Mouse (Mus musculus) intestine, postnatal 0 days (tissue): ENCODE measurements around the gene Gm5447. TPM values are rescaled to one million over a fixed set of nuclear protein-coding genes. Genes with fewer than 3 reads are reported as not detected.

ENCODE experiments used
- ATAC-seq: fragments of 200-750 bp; cut with Nextera tagmentation; 2 replicates; pipeline ENCODE4 v1.8.0; 2017; ENCODE audit warnings: mild to moderate bottlenecking, moderate TSS enrichment, moderate library complexity
- H3K27ac ChIP-seq: fragments of 300-500 bp; sonication (generic); 2 replicates; pipeline ENCODE4 v1.5.1; 2014; ENCODE audit warnings: mild to moderate bottlenecking, low read depth, low read length, moderate library complexity
- H3K27me3 ChIP-seq: fragments of 300-500 bp; sonication (generic); replicated peaks from 2 replicates; pipeline ENCODE4 v1.6.1; 2014; ENCODE audit warnings: low read length, mixed read lengths; ENCODE audit not compliant: control insufficient read depth, insufficient read depth
- H3K36me3 ChIP-seq: fragments of 300-500 bp; sonication (generic); 2 replicates; pipeline ENCODE4 v1.6.1; 2014; ENCODE audit warnings: mild to moderate bottlenecking, moderate library complexity; ENCODE audit not compliant: control insufficient read depth, insufficient read depth
- H3K4me1 ChIP-seq: fragments of 300-500 bp; sonication (generic); replicated peaks from 2 replicates; pipeline ENCODE4 v1.6.1; 2014; ENCODE audit warnings: antibody characterized with exemption, low read length, mixed read lengths; ENCODE audit not compliant: control insufficient read depth, insufficient read depth
- H3K4me2 ChIP-seq: fragments of 300-500 bp; sonication (generic); replicated peaks from 2 replicates; pipeline ENCODE4 v1.6.1; 2014; ENCODE audit warnings: low read depth, mild to moderate bottlenecking, moderate library complexity
- H3K4me3 ChIP-seq: fragments of 300-500 bp; sonication (generic); 2 replicates; pipeline ENCODE4 v1.5.1; 2014; ENCODE audit warnings: low read depth, low read length
- H3K9ac ChIP-seq: fragments of 300-500 bp; sonication (generic); 2 replicates; pipeline ENCODE4 v1.6.1; 2014; ENCODE audit warnings: mild to moderate bottlenecking, low read depth, low read length
- H3K9me3 ChIP-seq: fragments of 300-500 bp; sonication (generic); 2 replicates; pipeline ENCODE4 v1.6.1; 2016; ENCODE audit warnings: mixed run types; ENCODE audit not compliant: control insufficient read depth
- CTCF ChIP-seq: sonication (generic); IDR thresholded peaks from 2 replicates; pipeline ENCODE4 v1.5.1; 2016; ENCODE audit warnings: low read depth, mild to moderate bottlenecking, control low read depth, antibody characterized with exemption, moderate library complexity
- WGBS: fragments of 180-500 bp; shearing (Covaris S2); extraction: QIAGEN DNeasy Blood & Tissue Kit; methylation state at CpG from one replicate; pipeline ENCODE4 v1.1.7; 2014; 5-methylcytosine and 5-hydroxymethylcytosine counted together
- polyA plus RNA-seq: library from polyadenylated mRNA; unstranded; fragments of >200 nt; fragmentation: Nextera tagmentation; extraction: Ambion mirVana; gene quantifications from 2 replicates; pipeline ENCODE4 v1.2.1, GENCODE M21; 2015

The Gm5447 gene
- polyA plus RNA-seq, 1 experiment from 2014 or later, result not detected

DNA sequence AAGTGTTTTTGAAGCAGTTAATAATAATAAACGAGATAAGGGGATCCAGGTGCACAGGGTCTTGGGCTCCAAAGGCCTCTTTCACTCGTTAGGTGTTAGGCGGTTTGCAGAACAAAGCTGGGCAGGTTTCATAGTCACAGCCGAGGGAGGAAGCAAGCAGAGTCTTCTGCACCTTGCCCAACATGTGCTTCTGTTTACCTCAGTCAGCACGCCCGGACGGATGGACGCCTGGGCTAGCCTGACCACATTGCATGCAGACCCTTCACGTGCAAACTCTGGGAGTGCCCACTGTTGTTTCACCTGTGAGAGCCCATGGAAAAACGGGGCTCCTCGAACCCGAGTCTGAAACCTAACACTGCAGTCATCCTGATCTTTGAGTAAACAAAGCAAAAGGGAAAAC, 30.5 kb downstream of the Gm5447 start:
- TF ChIP-seq CTCF, result no peak
- no peaks in the 10 kb centered on the region for H3K36me3 ChIP-seq
- no peak for ATAC-seq
- no peaks in the 10 kb centered on the region for H3K4me1 ChIP-seq
- no peak overlapping the region for H3K9ac ChIP-seq
- no peaks in the 10 kb centered on the region for H3K27me3 ChIP-seq
- peak overlapping the region; percentile 59 for H3K4me2 ChIP-seq
- peak overlapping the region; percentile 27 for H3K4me3 ChIP-seq
- H3K27ac ChIP-seq, result no peak overlapping the region
- H3K9me3 ChIP-seq, result no peaks in the 10 kb centered on the region
- 31% methylated on average over 12 of the region's 12 CpGs for WGBS

GRCm38 (mm10) chr13:31004995-31005394, 31.0 kb downstream of the Gm5447 start:
- no peak for ATAC-seq
- Histone ChIP-seq H3K9me3 (no peaks in the 10 kb centered on the region), H3K4me3 (peak overlapping the region; percentile 27), H3K4me1 (no peaks in the 10 kb centered on the region), H3K27me3 (no peaks in the 10 kb centered on the region), H3K36me3 (no peaks in the 10 kb centered on the region), H3K27ac (no peak overlapping the region), H3K4me2 (peak overlapping the region; percentile 59), H3K9ac (no peak overlapping the region)
- 51% methylated on average over 4 of the region's 4 CpGs for WGBS
- no peak for TF ChIP-seq CTCF

GRCm38 (mm10) chr13:31017545-31017944, 43.5 kb downstream of the Gm5447 start:
- Histone ChIP-seq H3K9ac (no peak overlapping the region), H3K27ac (no peak overlapping the region), H3K4me2 (no peak overlapping the region), H3K9me3 (no peaks in the 10 kb centered on the region), H3K4me3 (no peak overlapping the region), H3K4me1 (no peaks in the 10 kb centered on the region), H3K36me3 (no peaks in the 10 kb centered on the region), H3K27me3 (no peaks in the 10 kb centered on the region)
- no peak for ATAC-seq
- no peak for TF ChIP-seq CTCF
- WGBS, result 89% methylated on average over 3 of the region's 3 CpGs

DNA sequence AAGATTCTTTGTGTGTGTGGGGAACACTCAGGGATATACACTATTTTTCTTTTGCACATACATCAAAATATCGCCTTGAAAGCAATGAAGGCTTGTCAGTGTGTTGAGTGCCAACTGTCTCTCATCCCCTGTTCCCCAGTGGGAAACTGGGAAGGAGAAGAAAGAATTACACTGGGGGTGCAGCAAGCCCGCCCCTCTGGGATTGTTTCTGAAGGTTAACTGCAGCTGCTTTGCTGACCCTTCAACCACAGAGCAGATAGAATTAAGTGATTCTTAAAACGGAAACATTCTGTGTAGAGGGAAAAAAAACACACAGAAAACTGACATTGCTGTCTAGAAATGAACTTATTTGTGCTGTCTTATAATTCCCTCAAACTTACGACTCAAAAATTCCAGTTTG, 47.5 kb downstream of the Gm5447 start:
- Histone ChIP-seq H3K9ac (no peak overlapping the region), H3K27me3 (no peaks in the 10 kb centered on the region), H3K27ac (no peak overlapping the region), H3K4me2 (no peak overlapping the region), H3K4me1 (no peaks in the 10 kb centered on the region), H3K4me3 (no peak overlapping the region), H3K9me3 (no peaks in the 10 kb centered on the region), H3K36me3 (no peaks in the 10 kb centered on the region)
- 53% methylated on average over 4 of the region's 4 CpGs for WGBS
- no peak for TF ChIP-seq CTCF
- ATAC-seq, result no peak

- no peak overlapping the region for H3K27ac ChIP-seq
- no peak overlapping the region for H3K9ac ChIP-seq
- no peaks in the 10 kb centered on the region for H3K4me1 ChIP-seq
- H3K4me2 ChIP-seq, result no peak overlapping the region
- 31% methylated on average over 6 of the region's 6 CpGs for WGBS
- H3K9me3 ChIP-seq, result no peaks in the 10 kb centered on the region
- no peaks in the 10 kb centered on the region for H3K36me3 ChIP-seq
- no peak for TF ChIP-seq CTCF
- H3K27me3 ChIP-seq, result no peaks in the 10 kb centered on the region
- ATAC-seq, result no peak
- no peak overlapping the region for H3K4me3 ChIP-seq
Observed at GRCm38 (mm10) chr13:31021927-31022326, 47.9 kb downstream of the Gm5447 start.

GRCm38 (mm10) chr13:31023664-31024063, 49.7 kb downstream of the Gm5447 start:
- H3K9ac ChIP-seq, result no peak overlapping the region
- no peak overlapping the region for H3K4me2 ChIP-seq
- WGBS, result 79% methylated on average over 3 of the region's 3 CpGs
- no peaks in the 10 kb centered on the region for H3K27me3 ChIP-seq
- H3K9me3 ChIP-seq, result no peaks in the 10 kb centered on the region
- no peaks in the 10 kb centered on the region for H3K4me1 ChIP-seq
- ATAC-seq, result no peak
- H3K27ac ChIP-seq, result no peak overlapping the region
- no peaks in the 10 kb centered on the region for H3K36me3 ChIP-seq
- TF ChIP-seq CTCF, result no peak
- H3K4me3 ChIP-seq, result no peak overlapping the region

Other genes starting within 250 kb of the Gm5447 start
- 0.05 and 0.12 TPM in 2 replicates for gene Irf4, start 225.0 kb upstream of the Gm5447 start, polyA plus RNA-seq
- gene Hus1b, start 26.4 kb upstream of the Gm5447 start, polyA plus RNA-seq, result not detected in 2 replicates
- 10.7 and 11.1 TPM in 2 replicates for gene Exoc2, start 111 bp upstream of the Gm5447 start, polyA plus RNA-seq